Mouse (Mus musculus) splenic B cell, adult 2 months (primary cell): ENCODE data around the gene Ankrd13b.
A peak's percentile ranks its signal among the peaks of the same experiment; 100 is the strongest.

Experiments used
- DNase-seq: peaks from one replicate; pipeline ENCODE4 v3.0.0-alpha.2; 2011; ENCODE audit warnings: low read depth, low spot score
- H3K27me3 ChIP-seq: 2 replicates; pipeline ENCODE4 v1.6.1; 2012; ENCODE audit warnings: mild to moderate bottlenecking, low read length, moderate library complexity, mixed read lengths; ENCODE audit not compliant: control insufficient read depth, poor library complexity, insufficient read depth, severe bottlenecking
- H3K36me3 ChIP-seq: 2 replicates; pipeline ENCODE4 v1.6.1; 2012; ENCODE audit warnings: mild to moderate bottlenecking, low read length, moderate library complexity, mixed read lengths; ENCODE audit not compliant: control insufficient read depth, poor library complexity, insufficient read depth, severe bottlenecking

Gene Ankrd13b

DNA sequence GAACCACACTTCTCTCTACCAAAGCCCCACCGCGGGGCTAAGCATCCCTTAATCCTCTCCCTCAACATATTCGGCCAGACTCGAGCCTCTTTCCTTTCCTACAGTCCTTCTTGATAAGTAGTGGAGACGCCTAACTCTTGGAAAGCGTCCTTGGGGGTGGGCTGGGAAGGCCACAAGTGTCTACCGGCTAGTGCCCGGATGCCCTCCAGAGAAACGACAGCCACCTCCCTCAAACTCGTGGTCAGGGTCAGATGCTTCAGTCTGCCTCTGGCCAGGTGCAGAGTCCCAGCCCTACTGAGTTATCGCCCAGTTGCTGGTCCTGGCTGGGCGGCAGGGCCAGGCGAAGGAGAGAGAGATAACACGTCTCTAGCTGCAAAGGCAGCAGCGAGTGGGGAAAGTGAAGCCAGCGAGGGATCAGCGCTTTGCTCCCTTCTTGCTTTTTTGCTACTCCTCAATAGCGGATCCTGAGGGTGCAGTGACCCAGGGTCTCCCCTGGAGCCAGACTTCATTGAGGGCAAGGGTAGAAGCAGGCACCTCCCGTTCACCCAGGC is 24.9 kb upstream of the Ankrd13b start:
- peak; percentile 31 for DNase-seq
- Histone ChIP-seq H3K27me3 (no peaks in the 10 kb centered on the region), H3K36me3 (no peaks in the 10 kb centered on the region)

DNA sequence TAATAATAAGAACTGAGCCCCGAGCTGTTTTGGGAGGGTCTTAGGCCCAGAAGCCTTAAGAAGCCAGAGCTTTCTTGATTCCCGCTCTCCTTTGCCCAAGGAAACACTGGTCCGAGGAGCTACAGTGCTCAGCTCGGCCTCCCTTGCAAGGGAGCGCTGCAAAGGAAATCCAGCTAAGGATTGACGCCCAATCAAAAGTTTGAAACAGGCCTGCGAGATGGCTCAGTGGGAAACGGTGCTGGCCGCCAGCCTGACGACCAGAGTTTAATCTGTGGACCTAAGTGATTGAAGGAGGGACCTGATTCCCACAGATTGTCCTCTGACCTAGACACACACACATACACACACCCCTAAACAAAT is 24.3 kb upstream of the Ankrd13b start:
- Histone ChIP-seq H3K27me3 (no peaks in the 10 kb centered on the region), H3K36me3 (no peaks in the 10 kb centered on the region)
- no peak for DNase-seq

DNA sequence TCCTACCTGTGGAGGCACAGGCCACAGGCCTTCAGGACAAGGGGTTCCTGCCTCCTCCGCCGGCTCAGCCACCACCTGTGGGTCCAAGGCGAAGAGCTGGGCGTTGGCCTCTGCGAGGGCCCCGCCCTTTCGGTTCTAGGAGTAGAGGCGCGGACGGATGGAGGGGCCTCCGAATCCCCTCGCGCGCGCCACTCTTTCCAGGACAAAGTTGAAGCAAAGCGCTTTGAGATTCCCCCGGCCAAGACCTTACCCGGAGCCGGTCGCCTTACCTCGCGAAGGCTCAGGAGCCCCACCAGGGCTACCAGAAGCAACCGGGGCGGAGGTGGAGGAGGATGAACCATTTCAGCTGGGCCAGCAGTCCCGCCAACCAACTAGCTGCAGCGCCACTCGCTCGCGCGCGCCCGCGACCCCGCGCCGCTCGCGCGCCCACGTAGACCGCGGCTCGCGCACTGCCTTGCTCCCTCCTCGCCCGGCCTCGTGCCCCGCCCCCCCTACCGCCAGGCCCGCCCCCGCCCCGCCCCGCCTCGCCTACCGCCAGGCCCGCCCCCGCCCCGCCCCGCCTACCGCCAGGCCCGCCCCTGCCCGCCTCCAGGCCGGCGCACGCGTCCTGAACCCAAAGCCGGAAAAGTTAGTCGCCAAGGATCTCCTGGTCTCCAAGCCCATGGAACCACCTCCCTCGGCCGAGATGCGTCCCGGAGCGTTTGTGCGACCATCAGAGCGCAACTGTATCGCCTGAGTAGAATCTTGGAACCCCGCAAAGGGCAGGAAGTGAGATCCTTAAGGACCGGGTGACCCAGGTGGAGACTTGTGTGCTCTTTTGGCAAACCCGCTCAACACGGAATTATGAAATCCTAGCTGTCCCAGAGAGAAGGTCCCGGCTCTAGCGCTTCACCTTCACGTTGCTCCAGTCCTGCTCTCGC is 23.7 kb upstream of the Ankrd13b start:
- Histone ChIP-seq H3K27me3 (no peaks in the 10 kb centered on the region), H3K36me3 (no peaks in the 10 kb centered on the region)
- peak; percentile 91 for DNase-seq

DNA sequence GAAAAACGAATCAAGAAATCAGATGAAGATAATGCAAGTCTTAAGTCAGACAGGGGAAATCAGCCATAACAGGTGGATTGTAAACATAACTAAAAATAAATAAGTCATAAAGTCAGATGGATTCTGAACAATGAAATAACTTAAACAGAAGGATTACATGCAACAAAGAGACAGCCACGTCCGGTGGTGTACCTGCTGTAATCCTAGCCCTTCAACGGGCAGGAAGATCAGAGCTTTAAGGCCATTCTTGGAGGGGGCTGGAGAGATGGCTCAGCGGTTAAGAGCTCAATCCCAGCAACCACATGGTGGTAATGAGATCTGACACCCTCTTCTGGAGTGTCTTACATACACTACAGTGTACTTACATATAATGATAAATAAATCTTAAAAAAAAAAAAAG is 21.9 kb upstream of the Ankrd13b start:
- H3K27me3 ChIP-seq: no peaks in the 10 kb centered on the region
- DNase-seq: no peak
- no peaks in the 10 kb centered on the region; the same call in none of the 2 replicates for H3K36me3 ChIP-seq

DNA sequence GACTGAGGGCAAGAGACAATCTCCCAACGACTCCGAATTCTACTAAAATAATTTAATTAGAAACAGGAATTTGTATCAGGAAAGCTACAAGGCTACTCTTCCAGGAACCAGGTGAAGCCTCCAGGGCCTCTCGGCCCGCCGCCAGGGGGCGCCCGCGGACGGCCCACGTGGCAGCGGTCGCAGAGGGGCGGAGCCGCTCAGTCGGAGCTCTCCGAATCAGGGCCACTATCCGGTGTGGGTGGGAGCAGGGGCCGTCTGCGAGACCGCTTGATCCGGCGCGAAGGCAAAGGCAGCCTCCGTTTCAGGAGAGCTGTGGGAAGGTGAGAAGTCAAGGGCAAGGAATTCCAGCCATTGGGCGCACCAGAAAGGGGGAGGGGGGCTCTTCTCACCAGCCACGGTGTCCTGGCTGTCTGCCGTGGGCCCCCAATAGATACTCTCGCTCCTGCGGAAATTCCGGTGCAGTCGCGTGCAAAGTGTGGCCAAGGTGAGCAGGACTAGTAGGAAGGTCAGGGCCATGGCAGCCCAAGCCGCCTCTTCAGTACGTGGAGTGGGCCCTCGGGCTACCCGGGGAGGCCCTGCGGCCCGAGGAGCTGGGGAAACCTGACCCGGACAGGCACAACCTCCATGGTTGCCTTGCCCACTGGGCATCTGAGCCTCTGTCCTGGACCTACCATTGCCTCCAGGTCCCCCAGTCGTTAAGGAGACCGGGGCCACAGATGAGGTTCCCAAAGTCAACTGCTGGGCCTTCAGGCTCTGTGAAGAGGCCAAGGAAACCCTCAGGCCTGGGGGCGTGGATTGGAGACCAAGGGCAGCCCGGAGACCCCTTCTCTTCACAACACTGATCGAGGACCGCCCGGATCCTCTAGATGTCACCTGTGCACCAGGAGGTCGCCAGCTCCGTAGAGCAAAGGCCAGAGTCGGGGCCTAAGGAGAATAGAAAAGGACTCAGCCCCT is 18.9 kb upstream of the Ankrd13b start:
- Histone ChIP-seq H3K27me3 (no peaks in the 10 kb centered on the region), H3K36me3 (peaks cover 2% of the 10 kb centered on the region)
- DNase-seq: peak; percentile 89

DNA sequence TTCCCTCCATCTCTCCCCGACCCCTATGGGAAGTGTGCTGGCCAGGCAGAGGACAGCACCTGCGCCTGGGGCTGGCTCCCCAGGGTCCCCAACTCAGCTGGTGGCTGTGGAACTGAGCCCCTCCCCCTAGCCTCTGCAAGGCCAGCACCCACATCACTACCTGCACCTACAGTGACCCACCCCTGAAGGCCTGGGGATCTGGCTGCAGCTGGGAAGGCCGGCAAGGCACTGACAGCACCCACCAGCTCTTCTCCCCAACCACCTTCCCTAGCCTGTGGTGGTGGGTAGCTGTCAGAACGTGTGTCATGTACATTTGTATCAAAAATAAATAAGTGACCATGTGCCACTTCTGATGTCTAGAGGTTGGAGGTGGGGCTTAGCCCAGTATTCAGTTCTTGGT is 17.9 kb upstream of the Ankrd13b start:
- H3K36me3 ChIP-seq: peaks cover 2% of the 10 kb centered on the region
- no peaks in the 10 kb centered on the region for H3K27me3 ChIP-seq
- DNase-seq: no peak

DNA sequence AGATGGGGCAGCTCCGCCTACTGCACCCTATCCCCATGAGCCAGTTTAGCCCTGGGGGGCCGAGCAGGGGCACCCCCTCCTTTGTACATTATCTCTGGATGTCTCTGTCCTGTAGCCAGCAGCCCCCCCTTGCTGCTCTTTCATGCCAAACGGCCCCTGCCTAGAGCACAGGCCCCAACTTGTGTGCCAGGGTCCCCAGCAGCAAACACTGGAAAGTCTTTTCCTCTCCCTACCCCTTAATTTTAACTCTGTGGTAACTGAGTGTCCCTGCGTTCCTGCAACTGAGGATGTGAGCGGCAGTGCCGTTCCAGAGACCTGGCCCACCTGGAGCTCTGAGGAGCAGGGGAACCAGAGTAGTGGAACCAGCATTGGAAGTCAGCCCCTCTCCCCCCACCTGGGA is 17.5 kb upstream of the Ankrd13b start:
- no peak for DNase-seq
- H3K36me3 ChIP-seq: peaks cover 2% of the 10 kb centered on the region
- no peaks in the 10 kb centered on the region for H3K27me3 ChIP-seq

DNA sequence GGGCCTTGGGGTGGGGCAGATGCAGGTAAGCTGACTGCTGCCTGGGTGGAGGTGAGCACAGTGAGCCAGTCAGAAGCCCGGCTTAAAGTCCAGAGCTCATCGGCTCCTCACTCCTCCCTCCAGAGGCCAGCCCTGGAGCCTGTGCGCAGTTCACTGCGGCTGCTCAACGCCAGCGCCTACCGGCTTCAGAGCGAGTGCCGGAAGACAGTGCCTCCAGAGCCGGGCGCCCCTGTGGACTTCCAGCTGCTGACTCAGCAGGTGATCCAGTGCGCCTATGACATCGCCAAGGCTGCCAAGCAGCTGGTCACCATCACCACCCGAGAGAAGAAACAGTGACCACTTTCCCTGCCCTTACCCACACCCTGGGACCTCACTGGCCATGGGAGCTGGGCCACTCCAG is 16.8 kb upstream of the Ankrd13b start:
- DNase-seq: no peak
- peaks cover 2% of the 10 kb centered on the region for H3K36me3 ChIP-seq
- no peaks in the 10 kb centered on the region for H3K27me3 ChIP-seq

DNA sequence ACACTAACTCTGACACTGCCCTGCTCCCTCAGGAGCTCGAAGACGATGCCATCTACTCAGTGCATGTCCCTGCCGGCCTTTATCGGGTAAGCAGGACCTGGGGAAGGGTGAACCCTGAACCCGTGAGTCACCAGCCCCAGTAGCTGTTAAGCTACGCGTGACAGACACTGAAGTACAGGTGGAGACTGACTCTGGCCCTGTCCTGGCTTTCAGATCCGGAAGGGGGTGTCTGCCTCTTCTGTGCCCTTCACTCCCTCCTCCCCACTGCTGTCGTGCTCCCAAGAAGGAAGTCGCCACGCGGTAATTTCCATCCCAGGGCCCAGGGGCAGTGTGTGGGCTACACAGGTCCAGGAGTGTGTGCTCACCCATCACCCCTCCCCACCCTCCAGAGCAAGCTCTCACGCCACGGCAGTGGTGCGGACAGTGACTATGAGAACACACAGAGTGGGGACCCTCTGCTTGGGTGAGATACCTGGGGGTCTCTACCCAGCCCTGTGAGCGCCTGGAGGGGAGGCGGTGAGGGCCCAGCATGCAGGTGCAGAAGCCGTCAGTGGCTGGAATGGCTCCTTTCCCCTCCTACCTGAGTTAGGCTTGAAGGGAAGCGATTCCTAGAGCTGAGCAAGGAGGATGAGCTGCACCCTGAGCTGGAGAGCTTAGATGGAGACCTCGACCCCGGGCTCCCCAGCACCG is 16.0 kb upstream of the Ankrd13b start:
- no peak for DNase-seq
- Histone ChIP-seq H3K27me3 (no peaks in the 10 kb centered on the region), H3K36me3 (peaks cover 2% of the 10 kb centered on the region)

DNA sequence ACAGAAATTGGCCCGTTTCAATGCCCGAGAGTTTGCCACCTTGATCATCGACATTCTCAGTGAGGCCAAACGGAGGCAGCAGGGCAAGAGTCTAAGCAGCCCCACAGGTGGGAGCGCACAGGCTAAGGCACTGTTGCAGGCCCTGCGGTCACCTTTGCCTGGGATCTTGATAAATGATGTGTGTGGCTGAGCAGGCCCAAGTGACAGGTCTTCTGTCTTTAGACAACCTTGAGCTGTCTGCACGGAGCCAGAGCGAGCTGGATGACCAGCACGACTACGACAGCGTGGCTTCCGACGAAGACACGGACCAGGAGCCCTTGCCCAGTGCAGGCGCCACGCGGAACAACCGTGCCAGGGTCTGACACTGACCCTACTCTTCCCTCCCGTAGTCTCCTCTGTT is 14.9 kb upstream of the Ankrd13b start:
- no peak for DNase-seq
- peaks cover 2% of the 10 kb centered on the region for H3K36me3 ChIP-seq
- H3K27me3 ChIP-seq: no peaks in the 10 kb centered on the region

DNA sequence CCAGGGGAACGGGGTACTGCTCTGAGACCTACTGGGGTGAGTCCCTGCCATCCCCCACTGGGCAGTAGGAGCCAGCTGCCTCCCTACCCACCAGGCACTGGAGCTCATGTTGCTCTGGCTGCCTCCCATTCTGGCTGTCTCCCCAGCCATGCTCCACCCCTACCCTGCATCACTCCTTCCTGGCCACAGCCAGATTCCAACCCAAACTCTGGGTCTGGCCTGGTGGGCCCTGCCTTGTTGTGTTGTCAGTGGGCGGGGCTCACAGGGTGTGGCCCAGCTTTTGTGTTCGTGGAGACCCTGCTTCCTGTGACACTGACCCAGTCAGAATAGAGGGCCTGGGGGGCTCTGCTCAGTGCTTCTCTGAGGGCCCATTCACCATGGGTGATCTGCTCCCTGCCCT is 14.0 kb upstream of the Ankrd13b start:
- no peak for DNase-seq
- Histone ChIP-seq H3K27me3 (no peaks in the 10 kb centered on the region), H3K36me3 (peaks cover 2% of the 10 kb centered on the region)

DNA sequence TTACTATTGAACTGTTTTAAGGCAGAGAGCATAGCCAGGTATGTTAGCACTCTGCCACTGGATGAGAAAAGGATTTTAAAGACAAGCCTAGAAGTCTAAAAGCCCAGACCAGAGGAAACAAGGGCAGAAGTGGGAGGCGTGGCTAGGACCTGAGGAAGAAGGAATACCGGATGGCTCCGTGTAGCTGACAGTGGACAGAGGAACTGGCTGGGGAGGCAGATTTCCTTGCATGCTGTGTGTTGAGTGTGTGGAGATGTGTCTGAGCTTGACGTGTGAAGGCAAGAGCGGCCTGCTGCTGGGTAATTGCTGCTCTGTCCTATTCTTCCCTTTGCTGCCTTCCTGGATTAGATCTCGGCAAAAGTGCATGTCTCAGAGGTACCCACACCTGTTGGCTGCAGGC is 13.0 kb upstream of the Ankrd13b start:
- Histone ChIP-seq H3K27me3 (no peaks in the 10 kb centered on the region), H3K36me3 (peaks cover 2% of the 10 kb centered on the region)
- no peak for DNase-seq

DNA sequence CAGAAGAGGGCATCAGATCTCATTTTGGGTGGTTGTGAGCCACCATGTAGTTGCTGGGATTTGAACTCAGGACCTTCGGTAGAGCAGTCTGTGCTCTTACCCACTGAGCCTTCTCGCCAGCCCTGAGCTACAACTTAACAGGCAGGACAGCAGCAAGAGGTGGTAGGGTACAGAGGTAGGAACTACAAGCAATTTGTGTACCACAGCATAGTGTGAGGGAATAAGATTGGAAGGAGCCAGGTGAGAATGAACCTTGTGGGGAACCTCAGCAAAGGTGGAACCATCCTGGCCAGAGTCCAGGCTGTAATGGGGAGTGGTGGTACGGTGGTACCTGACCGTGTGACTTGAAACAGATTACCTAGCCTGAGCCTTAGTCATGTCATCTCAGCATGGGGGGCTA is 12.5 kb upstream of the Ankrd13b start:
- no peaks in the 10 kb centered on the region for H3K27me3 ChIP-seq
- no peak for DNase-seq
- H3K36me3 ChIP-seq: peaks cover 2% of the 10 kb centered on the region

DNA sequence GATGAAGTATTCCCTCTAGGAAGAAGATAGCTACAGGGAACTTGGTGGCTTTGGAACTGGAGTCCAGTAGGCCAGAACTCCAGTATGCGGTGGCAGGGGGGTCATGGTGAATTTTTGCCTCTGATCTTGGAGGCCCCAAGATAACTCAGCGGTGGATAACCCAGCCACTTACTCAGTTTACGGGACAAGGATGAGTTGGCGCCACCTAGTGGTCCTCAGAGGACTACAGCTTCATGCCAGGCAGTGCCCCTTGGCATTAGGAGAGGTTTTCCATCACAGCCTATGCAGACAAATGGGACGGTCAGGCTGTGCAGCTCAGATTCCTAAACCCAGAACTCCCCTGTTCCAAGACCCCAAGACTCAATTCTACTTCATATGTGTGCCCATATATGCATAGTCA is 11.9 kb upstream of the Ankrd13b start:
- Histone ChIP-seq H3K36me3 (peaks cover 2% of the 10 kb centered on the region), H3K27me3 (no peaks in the 10 kb centered on the region)
- DNase-seq: peak; percentile 88
